Mouse (Mus musculus) neural tube, embryonic 11.5 days (tissue): ENCODE data around the gene Gm17469. TPM values are rescaled to one million over a fixed set of nuclear protein-coding genes. Genes with fewer than 3 reads are reported as not detected.
"Not testable (repeated sequence)": the region's sequence is repeated elsewhere in the genome, so short reads cannot be mapped to it uniquely, and the experiment has no call there.

Experiments used
- ATAC-seq: fragments of 200-750 bp; cut with Nextera tagmentation; 2 replicates; pipeline ENCODE4 v1.8.0; 2017; ENCODE audit warnings: moderate number of reproducible peaks, mild to moderate bottlenecking, moderate TSS enrichment, moderate library complexity; ENCODE audit not compliant: insufficient read depth, low FRiP score, low TSS enrichment
- DNase-seq: peaks from one replicate; pipeline ENCODE4 v3.0.0-alpha.2; 2015; ENCODE audit warnings: low spot score
- H3K27ac ChIP-seq: fragments of 300-500 bp; sonication (generic); 2 replicates; pipeline ENCODE4 v1.5.1; 2014; ENCODE audit warnings: low read depth, mild to moderate bottlenecking, low read length
- H3K27me3 ChIP-seq: fragments of 300-500 bp; sonication (generic); 2 replicates; pipeline ENCODE4 v1.6.1; 2014; ENCODE audit warnings: mild to moderate bottlenecking, low read length, mixed read lengths; ENCODE audit not compliant: control insufficient read depth, insufficient read depth
- H3K36me3 ChIP-seq: fragments of 300-500 bp; sonication (generic); 2 replicates; pipeline ENCODE4 v1.6.1; 2014; ENCODE audit warnings: mild to moderate bottlenecking, low read length, moderate library complexity, mixed read lengths; ENCODE audit not compliant: control insufficient read depth, insufficient read depth
- H3K4me1 ChIP-seq: fragments of 300-500 bp; sonication (generic); 2 replicates; pipeline ENCODE4 v1.6.1; 2014; ENCODE audit warnings: low read length, mixed read lengths; ENCODE audit not compliant: control insufficient read depth, insufficient read depth
- H3K4me2 ChIP-seq: fragments of 300-500 bp; sonication (generic); 2 replicates; pipeline ENCODE4 v1.6.1; 2014; ENCODE audit warnings: low read depth, mild to moderate bottlenecking, moderate library complexity
- H3K4me3 ChIP-seq: fragments of 300-500 bp; sonication (generic); 2 replicates; pipeline ENCODE4 v1.5.1; 2014; ENCODE audit warnings: low read depth, low read length
- H3K9ac ChIP-seq: fragments of 300-500 bp; sonication (generic); 2 replicates; pipeline ENCODE4 v1.6.1; 2014; ENCODE audit warnings: mild to moderate bottlenecking, low read length
- H3K9me3 ChIP-seq: fragments of 300-500 bp; sonication (generic); 2 replicates; pipeline ENCODE4 v1.6.1; 2016; ENCODE audit warnings: low read length; ENCODE audit not compliant: control insufficient read depth
- WGBS: fragments of 180-500 bp; shearing (Covaris S2); extraction: QIAGEN DNeasy Blood & Tissue Kit; methylation state at CpG from one replicate; pipeline ENCODE4 v1.1.7; 2014; 5-methylcytosine and 5-hydroxymethylcytosine counted together
- polyA plus RNA-seq: library from polyadenylated mRNA; unstranded; fragments of >200 nt; fragmentation: Nextera tagmentation; extraction: Ambion mirVana; gene quantifications from 2 replicates; pipeline ENCODE4 v1.2.1, GENCODE M21; 2014

The Gm17469 gene
- not detected in 2 replicates for polyA plus RNA-seq

- not testable (repeated sequence) for H3K9ac ChIP-seq, H3K4me2 ChIP-seq, H3K9me3 ChIP-seq, H3K4me1 ChIP-seq, H3K27me3 ChIP-seq, H3K4me3 ChIP-seq, H3K27ac ChIP-seq, DNase-seq, H3K36me3 ChIP-seq, ATAC-seq
- WGBS, result no CpG with 5 or more reads among the region's 4 CpGs
Measured at GRCm38 (mm10) chrX:124629593-124629992, at the start of gene Gm17469. Gm17469 (plus strand) TSS chrX:124629893.

Other genes with a start within 250 kb of the Gm17469 start
- gene Gm17584, start 129.3 kb upstream of the Gm17469 start, polyA plus RNA-seq, result not detected in 2 replicates